Mouse (Mus musculus) ZHBTc4 (cell line): Measurements from ENCODE around the gene Col8a1.

Experiments used
- DNase-seq: peaks from one replicate; pipeline ENCODE4 v3.0.0-alpha.2; 2011; ENCODE audit warnings: low read depth, low spot score

The Col8a1 gene

GRCm38 (mm10) chr16:57672251-57672650 is 82.3 kb downstream of the Col8a1 start:
- DNase-seq = no peak

GRCm38 (mm10) chr16:57671637-57672036 is 82.9 kb downstream of the Col8a1 start:
- no peak for DNase-seq

- peak; percentile 71 for DNase-seq
Measured at GRCm38 (mm10) chr16:57669348-57669747, 85.2 kb downstream of the Col8a1 start.

GRCm38 (mm10) chr16:57662661-57663060 is 91.9 kb downstream of the Col8a1 start:
- DNase-seq = no peak

GRCm38 (mm10) chr16:57649888-57650287 is 104.6 kb downstream of the Col8a1 start:
- no peak for DNase-seq

GRCm38 (mm10) chr16:57641346-57641885 is 113.1 kb downstream of the Col8a1 start:
- no peak for DNase-seq

- DNase-seq = no peak
Measured at GRCm38 (mm10) chr16:57634766-57635165, 119.8 kb downstream of the Col8a1 start.

GRCm38 (mm10) chr16:57634191-57634590 is 120.3 kb downstream of the Col8a1 start:
- peak; percentile 72 for DNase-seq

GRCm38 (mm10) chr16:57611768-57612167 is 142.8 kb downstream of the Col8a1 start:
- peak; percentile 57 for DNase-seq

- peak; percentile 95 for DNase-seq
Measured at GRCm38 (mm10) chr16:57606444-57607227, 147.9 kb downstream of the Col8a1 start, which contains the start of gene Cmss1. Gene Cmss1 (minus strand): TSS chr16:57606864.

GRCm38 (mm10) chr16:57601031-57601430 is 153.5 kb downstream of the Col8a1 start:
- DNase-seq = no peak

GRCm38 (mm10) chr16:57597295-57597957 is 157.1 kb downstream of the Col8a1 start:
- DNase-seq = no peak

- peak; percentile 70 for DNase-seq
Measured at GRCm38 (mm10) chr16:57593422-57594157, 160.9 kb downstream of the Col8a1 start.

- no peak for DNase-seq
Measured at GRCm38 (mm10) chr16:57585201-57585600, 169.3 kb downstream of the Col8a1 start.

- no peak for DNase-seq
Measured at GRCm38 (mm10) chr16:57582008-57582407, 172.5 kb downstream of the Col8a1 start.

GRCm38 (mm10) chr16:57580041-57580440 is 174.5 kb downstream of the Col8a1 start:
- no peak for DNase-seq

GRCm38 (mm10) chr16:57577519-57577918 is 177.0 kb downstream of the Col8a1 start:
- no peak for DNase-seq

- DNase-seq = no peak
Measured at GRCm38 (mm10) chr16:57575764-57576388, 178.7 kb downstream of the Col8a1 start.
